34 mouse cellular contexts compared by ENCODE assay signal in the genomic region with DNA sequence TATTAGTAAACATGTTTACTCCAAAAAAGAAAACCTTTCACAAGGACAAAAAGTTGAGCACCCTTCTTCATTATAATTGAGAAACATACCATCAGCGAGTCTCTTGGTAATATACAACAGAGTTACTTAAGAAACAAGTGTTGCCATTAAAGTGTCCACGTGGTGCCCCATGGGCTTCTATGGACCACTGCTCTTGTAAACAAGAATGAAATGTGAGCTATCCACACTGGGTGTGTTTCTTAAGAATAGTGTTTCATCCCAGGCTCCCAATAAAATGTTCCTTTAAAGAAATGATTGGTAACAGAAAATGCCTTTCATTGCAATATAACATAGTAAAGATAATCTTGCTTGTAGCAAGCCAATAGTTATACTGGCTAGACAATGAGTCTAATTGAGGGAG.
"Had no signal": no experiment of that assay in that cellular context is flagged by ENCODE, and none has a peak within 500 bp of the region (broad histone marks: within the 10 kb centered on the region; RNA-seq: fewer than 3 reads in every experiment).

No protein-coding gene starts in this region.

- H3K9me3 ChIP-seq: heart, embryonic 10.5 days; heart, embryonic 12.5 days; heart, embryonic 13.5 days; heart, embryonic 15.5 days; hindbrain, embryonic 10.5 days; hindbrain, embryonic 12.5 days; hindbrain, embryonic 13.5 days; hindbrain, embryonic 15.5 days; intestine, embryonic 15.5 days; kidney, embryonic 15.5 days had no signal

- H3K36me3 ChIP-seq: heart, embryonic 10.5 days; heart, embryonic 12.5 days; heart, embryonic 13.5 days; heart, embryonic 15.5 days; hindbrain, embryonic 10.5 days; hindbrain, embryonic 12.5 days; hindbrain, embryonic 13.5 days; hindbrain, embryonic 15.5 days; intestine, embryonic 15.5 days; kidney, embryonic 15.5 days had no signal

- DNase-seq: heart, adult 2 months; heart, postnatal 14 days; heart, postnatal 36 days; heart, postnatal 4 days; kidney, adult 11 months; kidney, adult 18-20 months; kidney, adult 2 months; kidney, adult 8-10 months; kidney, adult 9 months; kidney, postnatal 10 days; kidney, postnatal 14 days; kidney, postnatal 25 days; kidney, postnatal 36 days; kidney, postnatal 4 days; layer of hippocampus, adult 9-11 months; layer of hippocampus, postnatal 36 days had no signal

- H3K27me3 ChIP-seq: heart, embryonic 12.5 days; heart, embryonic 13.5 days; heart, embryonic 15.5 days; hindbrain, embryonic 12.5 days; hindbrain, embryonic 13.5 days; hindbrain, embryonic 15.5 days; intestine, embryonic 15.5 days; kidney, embryonic 15.5 days had no signal

- H3K27ac ChIP-seq: heart, adult 2 months; heart, embryonic 10.5 days; heart, embryonic 13.5 days; heart, embryonic 15.5 days; hindbrain, embryonic 10.5 days; hindbrain, embryonic 12.5 days; hindbrain, embryonic 13.5 days; hindbrain, embryonic 14.5 days; hindbrain, embryonic 15.5 days; hindbrain, postnatal 0 days; intestine, embryonic 15.5 days; kidney, embryonic 15.5 days; layer of hippocampus, adult 2 months had no signal

- ATAC-seq: hindbrain, embryonic 16.5 days; hindbrain, postnatal 0 days; inflammation-experienced regulatory T-cells, adult 6 months; intestine, embryonic 15.5 days; intestine, embryonic 16.5 days; intestine, postnatal 0 days had no signal

- H3K4me3 ChIP-seq: heart, adult 2 months; heart, embryonic 10.5 days; heart, embryonic 12.5 days; heart, embryonic 13.5 days; heart, embryonic 15.5 days; hindbrain, embryonic 10.5 days; hindbrain, embryonic 12.5 days; hindbrain, embryonic 13.5 days; hindbrain, embryonic 15.5 days; intestine, embryonic 15.5 days; kidney, embryonic 15.5 days; layer of hippocampus, adult 2 months had no signal

- H3K4me2 ChIP-seq: heart, embryonic 11.5 days; heart, embryonic 12.5 days; heart, embryonic 13.5 days; heart, embryonic 15.5 days; hindbrain, embryonic 12.5 days; hindbrain, embryonic 13.5 days; hindbrain, embryonic 14.5 days; hindbrain, embryonic 15.5 days; intestine, embryonic 15.5 days; kidney, embryonic 15.5 days had no signal

- H3K9ac ChIP-seq: heart, embryonic 12.5 days; heart, embryonic 13.5 days; heart, embryonic 15.5 days; hindbrain, embryonic 12.5 days; hindbrain, embryonic 13.5 days; hindbrain, embryonic 14.5 days; hindbrain, embryonic 15.5 days; intestine, embryonic 15.5 days; kidney, embryonic 15.5 days had no signal

- H3K4me1 ChIP-seq: heart, embryonic 10.5 days; heart, embryonic 12.5 days; heart, embryonic 15.5 days; hindbrain, embryonic 10.5 days; hindbrain, embryonic 12.5 days; hindbrain, embryonic 13.5 days; hindbrain, embryonic 15.5 days; intestine, embryonic 15.5 days; kidney, embryonic 15.5 days had no signal
